Mouse (Mus musculus) megakaryocyte, embryonic 14.5 days (primary cell): Measurements from ENCODE around the gene Mgst2.

Experiments
- FLI1 ChIP-seq: IDR thresholded peaks from 2 replicates; pipeline ENCODE4 v1.6.1; 2012; ENCODE audit warnings: low read length, inconsistent platforms, mixed read lengths
- GATA1 ChIP-seq: IDR thresholded peaks from 3 replicates; pipeline ENCODE4 v1.6.1; 2012; ENCODE audit warnings: mixed read lengths, low read length, inconsistent platforms, borderline replicate concordance

DNA sequence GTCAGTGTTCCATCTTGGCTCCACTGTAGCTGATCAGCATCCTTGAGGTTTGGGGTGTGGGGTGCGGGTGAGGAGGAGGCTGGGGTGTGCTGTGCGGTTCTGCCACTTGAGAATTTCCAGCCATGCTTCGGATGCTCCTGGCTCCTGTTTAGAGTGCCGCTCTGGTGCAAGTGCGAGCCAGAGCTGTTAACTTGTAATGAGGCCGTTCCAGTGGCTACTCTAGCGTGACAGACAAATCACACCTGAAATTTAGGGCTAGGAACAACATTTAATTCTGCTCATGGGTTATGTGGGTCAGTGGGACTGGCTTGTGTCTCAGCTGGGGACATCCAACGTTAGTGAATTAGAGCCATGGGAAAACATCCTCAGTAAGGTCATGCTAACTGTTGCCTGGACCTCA is 10.2 kb upstream of the Mgst2 start:
- TF ChIP-seq GATA1 (no peak), FLI1 (no peak)
